Mouse (Mus musculus) megakaryocyte, embryonic 14.5 days (primary cell): ENCODE measurements around the gene Fam208a.

Source experiments
- FLI1 ChIP-seq: IDR thresholded peaks from 2 replicates; pipeline ENCODE4 v1.6.1; 2012; ENCODE audit warnings: low read length, inconsistent platforms, mixed read lengths
- GATA1 ChIP-seq: IDR thresholded peaks from 3 replicates; pipeline ENCODE4 v1.6.1; 2012; ENCODE audit warnings: mixed read lengths, low read length, inconsistent platforms, borderline replicate concordance

GRCm38 (mm10) chr14:27491399-27491798 lies 62.8 kb downstream of the Fam208a start:
- TF ChIP-seq GATA1 (no peak), FLI1 (no peak)
